Mouse (Mus musculus): ENCODE results near the gene Nrd1.

DNA sequence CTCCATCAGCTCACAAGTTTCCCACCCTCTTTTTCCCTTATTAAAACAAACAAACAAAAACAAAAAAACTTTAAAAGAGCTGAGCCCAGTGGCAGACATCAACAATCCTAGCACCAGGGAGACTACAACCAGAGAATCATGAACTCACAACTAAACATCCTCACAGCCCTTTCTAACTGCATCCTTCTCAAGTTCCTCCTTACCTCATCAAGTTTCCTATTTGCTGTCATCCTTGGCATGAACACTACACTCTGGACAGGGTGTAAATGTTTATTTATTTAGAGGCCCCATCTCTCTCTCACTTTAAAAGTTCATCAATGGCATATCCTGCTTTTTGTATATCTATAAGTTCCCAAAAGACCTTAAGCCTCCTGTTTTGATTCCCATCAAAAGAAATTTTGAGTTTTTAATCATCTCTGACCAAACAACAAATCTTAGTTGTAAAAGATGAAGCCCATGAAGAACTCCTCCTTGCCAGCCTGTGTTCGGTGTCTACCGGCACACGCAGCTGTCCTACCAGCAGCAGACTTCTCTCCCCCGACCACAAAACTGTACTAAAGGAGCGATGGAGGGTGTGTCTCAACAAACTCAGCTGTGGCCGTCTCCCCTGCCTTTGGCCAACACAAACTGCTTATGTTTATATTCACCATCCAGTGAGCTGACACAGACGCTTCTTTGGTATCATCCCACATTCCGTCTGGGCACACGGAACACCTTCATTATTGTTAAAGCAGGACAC, 102.9 kb downstream of the Nrd1 start:
- TF ChIP-seq CTCF (IDR thresholded peaks at IDR 0.05 in 2 of 3, conservative IDR thresholded peaks at IDR 0.05 in 1 of 3; ENCODE audit: control insufficient read depth in 1 of 3, insufficient read depth in 1 of 3, low read depth in 2 of 3, low read length in 3 of 3, poor library complexity in 1 of 3, severe bottlenecking in 1 of 3) (no peak), POLR2A (IDR thresholded peaks at IDR 0.05; ENCODE audit: control insufficient read depth in 1 of 2, insufficient read depth in 1 of 2, low read depth in 1 of 2, low read length in 2 of 2, poor library complexity in 1 of 2) (no peak)

Data from MEL (cell line).